Comparison of ENCODE assay signal across 18 mouse cellular contexts in the genomic region with DNA sequence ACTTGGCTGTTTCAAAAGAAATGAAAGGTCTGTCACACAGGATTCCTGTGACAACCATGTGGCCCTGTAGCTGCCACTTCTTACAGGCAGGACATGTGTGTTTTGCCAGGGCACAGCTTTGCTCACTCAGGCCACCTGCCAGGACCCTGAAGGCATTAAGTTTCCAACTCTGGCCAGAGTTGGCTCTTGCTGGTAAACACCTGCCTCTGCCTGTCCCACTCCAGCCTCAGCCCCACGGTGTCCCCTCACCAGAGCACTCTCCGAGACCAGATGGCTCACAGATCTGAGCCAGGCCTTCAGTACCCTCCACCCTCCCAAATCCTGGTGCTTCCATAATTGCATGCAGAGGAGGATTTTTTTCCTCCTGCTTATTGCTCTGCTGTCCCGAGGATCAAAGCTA. TPM values are rescaled to one million over a fixed set of nuclear protein-coding genes. Genes with fewer than 3 reads are reported as not detected.
DNase-seq lines count a peak whose midpoint lies in the region; ATAC-seq lines count a peak whose summit lies in the region.
"Had no signal": no experiment of that assay in that cellular context is flagged by ENCODE, and none has a peak within 500 bp of the region (broad histone marks: within the 10 kb centered on the region; RNA-seq: fewer than 3 reads in every experiment).

No protein-coding gene starts in this region.

- H3K9ac ChIP-seq in limb, embryonic 11.5 days (ENCODE audit: low read length) = no peak overlapping the region
- H3K9ac ChIP-seq: midbrain, embryonic 13.5 days; neural tube, embryonic 13.5 days had no signal

- H3K4me2 ChIP-seq in limb, embryonic 11.5 days (ENCODE audit: low read depth, severe bottlenecking) = no peak overlapping the region
- H3K4me2 ChIP-seq: midbrain, embryonic 13.5 days; neural tube, embryonic 13.5 days had no signal

- 31% methylated on average over 3 of the region's 3 CpGs for WGBS in limb, embryonic 11.5 days

- DNase-seq in cerebellum, postnatal 14 days = peak; percentile 68 to 73
- peak; percentile 47 for DNase-seq in kidney, adult 18-20 months
- no peak for DNase-seq in kidney, adult 11 months
- peak; percentile 83 for DNase-seq in gastrocnemius, adult 18-20 months (ENCODE audit: low spot score)
- DNase-seq in limb, embryonic 11.5 days (ENCODE audit: low spot score) = no peak
- DNase-seq in urinary bladder, postnatal 10 days (ENCODE audit: low spot score) = no peak
- DNase-seq: adrenal gland, postnatal 36 days; cerebellum, postnatal 36 days; heart, adult 2 months; heart, postnatal 4 days; liver; right cerebral cortex, adult 18-20 months; thymus, postnatal 36 days had no signal

- no peaks in the 10 kb centered on the region for H3K27me3 ChIP-seq in limb, embryonic 11.5 days (ENCODE audit: control insufficient read depth, insufficient read depth, low read length)
- H3K27me3 ChIP-seq: midbrain, embryonic 13.5 days; neural tube, embryonic 13.5 days had no signal

- ATAC-seq in cerebellum, adult (ENCODE audit: insufficient number of reproducible peaks, low FRiP score, low TSS enrichment) = no peak
- 0 out of 2 replicates have a peak, but pooled peaks have one; percentile 45 for ATAC-seq in limb, embryonic 11.5 days (ENCODE audit: insufficient number of reproducible peaks, low FRiP score, low TSS enrichment, low read depth)
- ATAC-seq in megakaryocyte progenitor cell, adult 5-6 weeks (replicated peaks; ENCODE audit: poor library complexity) = no peak
- ATAC-seq: midbrain, embryonic 13.5 days had no signal

- H3K4me3 ChIP-seq in limb, embryonic 11.5 days (ENCODE audit: low read depth, low read length) = no peak overlapping the region
- H3K4me3 ChIP-seq: heart, adult 2 months; midbrain, embryonic 13.5 days; neural tube, embryonic 13.5 days had no signal

- H3K36me3 ChIP-seq in limb, embryonic 11.5 days (ENCODE audit: control insufficient read depth, insufficient read depth, low read length) = no peaks in the 10 kb centered on the region
- H3K36me3 ChIP-seq: neural tube, embryonic 13.5 days had no signal

- H3K4me1 ChIP-seq in limb, embryonic 11.5 days (ENCODE audit: control insufficient read depth, insufficient read depth, low read length) = peaks cover 16% of the 10 kb centered on the region

- H3K9me3 ChIP-seq in limb, embryonic 11.5 days (ENCODE audit: control insufficient read depth, low read length) = no peaks in the 10 kb centered on the region
- H3K9me3 ChIP-seq: midbrain, embryonic 13.5 days; neural tube, embryonic 13.5 days had no signal

- no peak overlapping the region; the same call in 1 of the 2 replicates for H3K27ac ChIP-seq in limb, embryonic 11.5 days (replicated peaks; ENCODE audit: low read depth, low read length)
- H3K27ac ChIP-seq: heart, adult 2 months; midbrain, embryonic 13.5 days; neural tube, embryonic 13.5 days had no signal

RNA-seq across cellular contexts. Expression of a gene that starts 21.6 kb away (rescaled TPM):
- not detected for total RNA-seq in gastrocnemius, adult 18-20 months (2021)
- polyA plus RNA-seq in limb, embryonic 11.5 days (2014; fragmentation: Nextera tagmentation; extraction: Ambion mirVana) = not detected in 2 replicates
- not detected in 2 replicates for total RNA-seq in megakaryocyte progenitor cell, adult 5-6 weeks (2015)
- not detected in 2 replicates for total RNA-seq in megakaryocyte progenitor cell, adult 5-6 weeks (2017)
- total RNA-seq: adrenal gland, postnatal 36 days; heart, adult 2 months; heart, postnatal 4 days had no signal
- polyA plus RNA-seq: heart, adult 2 months; lung, embryonic 16.5 days; midbrain, embryonic 13.5 days; neural tube, embryonic 13.5 days had no signal

RNA-seq across cellular contexts. Expression of a gene that starts 58.8 kb away (rescaled TPM):
- total RNA-seq in gastrocnemius, adult 18-20 months (2021) = under 1 TPM; 0.46 to 0.97 TPM
- polyA plus RNA-seq in limb, embryonic 11.5 days (2014; fragmentation: Nextera tagmentation; extraction: Ambion mirVana) = 14.0 and 15.1 TPM in 2 replicates
- 3.0 and 4.4 TPM in 2 replicates for total RNA-seq in megakaryocyte progenitor cell, adult 5-6 weeks (2015)
- total RNA-seq in megakaryocyte progenitor cell, adult 5-6 weeks (2017) = 1.4 and 3.7 TPM in 2 replicates

Comparison
In these comparisons a context has a peak if more than half of its experiments do, and no peak if none do; other contexts are left out.
1. DNase-seq: peak in cerebellum, postnatal 14 days (2 of 2), kidney, adult 18-20 months (single experiment) and gastrocnemius, adult 18-20 months (single experiment); none in kidney, adult 11 months (single experiment), limb, embryonic 11.5 days (single experiment) and urinary bladder, postnatal 10 days (single experiment).